Mouse (Mus musculus) lung, postnatal 0 days (tissue): ENCODE results near the gene 4930590J08Rik.

Source experiments
- CTCF ChIP-seq: IDR thresholded peaks from 2 replicates; pipeline ENCODE4 v1.5.1; 2016; ENCODE audit warnings: antibody characterized with exemption, mild to moderate bottlenecking
- EP300 ChIP-seq: IDR thresholded peaks from 2 replicates; pipeline ENCODE4 v1.6.1; 2016; ENCODE audit warnings: antibody characterized with exemption, mild to moderate bottlenecking, control low read depth

DNA sequence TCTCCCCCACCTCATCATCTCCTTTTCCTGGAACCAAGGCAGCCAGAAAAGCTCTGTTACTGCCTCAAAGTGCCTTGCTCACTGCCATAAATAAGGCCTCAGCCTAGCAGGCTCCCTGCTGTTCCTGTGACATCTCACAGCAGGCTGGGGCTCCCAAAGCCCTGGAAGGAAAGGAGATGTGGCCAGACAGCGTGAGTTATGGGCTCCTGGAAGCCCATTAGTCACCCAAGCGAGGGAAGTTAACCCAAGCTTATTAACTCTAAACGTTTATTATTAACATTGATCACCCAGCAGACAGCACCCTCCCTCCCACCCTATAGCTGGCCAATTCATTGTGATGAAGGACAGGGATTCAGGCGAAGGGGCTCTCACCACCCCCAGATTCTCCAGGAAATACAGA, 60.8 kb downstream of the 4930590J08Rik start:
- TF ChIP-seq CTCF (no peak), EP300 (no peak)
